Mouse (Mus musculus): Measurements from ENCODE around the gene Fmnl1.

Gene Fmnl1

GRCm38 (mm10) chr11:103181349-103181748 is 10.4 kb downstream of the Fmnl1 start:
- no peak for DNase-seq (ENCODE audit: extremely low spot score, low read depth, low spot score)

- no peak for DNase-seq (ENCODE audit: extremely low spot score, low read depth, low spot score)
These were observed 11.0 kb downstream of the Fmnl1 start for GRCm38 (mm10) chr11:103181911-103182310.

GRCm38 (mm10) chr11:103184891-103185290 is 14.0 kb downstream of the Fmnl1 start:
- peak; percentile 20 for DNase-seq (ENCODE audit: extremely low spot score, low read depth, low spot score)

- no peak for DNase-seq (ENCODE audit: extremely low spot score, low read depth, low spot score)
These were observed 21.5 kb downstream of the Fmnl1 start for GRCm38 (mm10) chr11:103192230-103192955.

- DNase-seq (ENCODE audit: extremely low spot score, low read depth, low spot score) = no peak
These were observed 22.3 kb downstream of the Fmnl1 start for GRCm38 (mm10) chr11:103192956-103193824.

GRCm38 (mm10) chr11:103193825-103194168 is 22.9 kb downstream of the Fmnl1 start:
- DNase-seq (ENCODE audit: extremely low spot score, low read depth, low spot score) = no peak

GRCm38 (mm10) chr11:103195236-103195635 is 24.3 kb downstream of the Fmnl1 start:
- DNase-seq (ENCODE audit: extremely low spot score, low read depth, low spot score) = no peak

GRCm38 (mm10) chr11:103195656-103196055 is 24.7 kb downstream of the Fmnl1 start:
- no peak for DNase-seq (ENCODE audit: extremely low spot score, low read depth, low spot score)

- DNase-seq (ENCODE audit: extremely low spot score, low read depth, low spot score) = no peak
These were observed 26.4 kb downstream of the Fmnl1 start for GRCm38 (mm10) chr11:103197340-103197739.

- no peak for DNase-seq (ENCODE audit: extremely low spot score, low read depth, low spot score)
These were observed 27.4 kb downstream of the Fmnl1 start for GRCm38 (mm10) chr11:103198339-103198738.

- no peak for DNase-seq (ENCODE audit: extremely low spot score, low read depth, low spot score)
These were observed 28.2 kb downstream of the Fmnl1 start for GRCm38 (mm10) chr11:103198911-103199803.

GRCm38 (mm10) chr11:103201664-103202063 is 30.8 kb downstream of the Fmnl1 start:
- no peak for DNase-seq (ENCODE audit: extremely low spot score, low read depth, low spot score)

- DNase-seq (ENCODE audit: extremely low spot score, low read depth, low spot score) = no peak
These were observed 31.5 kb downstream of the Fmnl1 start for GRCm38 (mm10) chr11:103202376-103202775.

GRCm38 (mm10) chr11:103206203-103206602 is 35.3 kb downstream of the Fmnl1 start:
- DNase-seq (ENCODE audit: extremely low spot score, low read depth, low spot score) = no peak

- DNase-seq (ENCODE audit: extremely low spot score, low read depth, low spot score) = no peak
These were observed 37.6 kb downstream of the Fmnl1 start, which contains the start of gene 1700023F06Rik for GRCm38 (mm10) chr11:103208458-103208857. 1700023F06Rik (minus strand) TSS chr11:103208558.

- DNase-seq (ENCODE audit: extremely low spot score, low read depth, low spot score) = no peak
These were observed 39.4 kb downstream of the Fmnl1 start for GRCm38 (mm10) chr11:103210291-103210690.

GRCm38 (mm10) chr11:103213712-103214111 is 42.8 kb downstream of the Fmnl1 start:
- no peak for DNase-seq (ENCODE audit: extremely low spot score, low read depth, low spot score)

- DNase-seq (ENCODE audit: extremely low spot score, low read depth, low spot score) = no peak
These were observed 44.4 kb downstream of the Fmnl1 start for GRCm38 (mm10) chr11:103215355-103215754.

GRCm38 (mm10) chr11:103217790-103218516 is 47.0 kb downstream of the Fmnl1 start, which contains the start of gene Spata32:
Spata32 (minus strand) TSS chr11:103218432.
- no peak for DNase-seq (ENCODE audit: extremely low spot score, low read depth, low spot score)

GRCm38 (mm10) chr11:103218517-103218901 is 47.6 kb downstream of the Fmnl1 start:
- no peak for DNase-seq (ENCODE audit: extremely low spot score, low read depth, low spot score)

Measured in hindlimb bud, embryonic 11.5 days (tissue).